Mouse (Mus musculus): Measurements from ENCODE around the gene Gm28635.
"Not testable (repeated sequence)": the region's sequence is repeated elsewhere in the genome, so short reads cannot be mapped to it uniquely, and the experiment has no call there.

Gm28635 gene

DNA sequence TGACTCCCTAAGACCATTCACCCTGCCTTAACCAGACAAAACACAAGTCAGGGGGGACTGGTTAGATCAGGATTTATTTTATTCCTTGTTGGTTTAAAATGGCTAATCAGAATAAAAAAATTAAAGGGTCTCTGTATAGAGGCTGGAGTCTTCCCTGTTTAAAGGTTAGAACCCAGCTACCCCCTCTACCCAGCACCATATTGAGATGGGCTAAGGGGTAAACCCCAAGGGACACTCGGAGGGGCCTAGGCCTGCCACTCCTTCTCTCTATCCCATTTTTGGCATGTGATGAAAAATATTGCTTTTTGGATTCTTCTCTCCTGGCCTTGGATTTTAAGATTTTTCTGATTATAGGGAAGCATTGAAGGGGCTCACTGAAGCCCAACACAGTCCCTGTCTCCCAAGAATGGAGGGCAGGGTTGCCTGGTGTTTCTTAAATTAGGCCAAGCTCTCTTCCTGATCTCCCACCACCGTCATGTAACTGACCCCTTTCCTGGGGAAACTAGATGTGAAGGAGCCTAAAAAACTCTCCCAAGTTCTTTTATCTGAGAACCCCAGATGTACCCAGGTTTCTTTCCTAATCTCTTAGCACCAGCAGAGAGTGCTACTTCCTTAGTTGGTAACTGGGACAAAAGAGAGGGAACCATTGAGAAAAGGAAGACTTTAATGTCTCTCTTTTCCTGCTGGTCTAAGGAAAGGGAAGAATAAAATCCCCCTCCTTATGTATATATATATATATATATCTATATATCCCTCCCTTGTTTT is 10.4 kb upstream of the Gm28635 start:
- DNase-seq (ENCODE audit: low spot score) = no peak

DNA sequence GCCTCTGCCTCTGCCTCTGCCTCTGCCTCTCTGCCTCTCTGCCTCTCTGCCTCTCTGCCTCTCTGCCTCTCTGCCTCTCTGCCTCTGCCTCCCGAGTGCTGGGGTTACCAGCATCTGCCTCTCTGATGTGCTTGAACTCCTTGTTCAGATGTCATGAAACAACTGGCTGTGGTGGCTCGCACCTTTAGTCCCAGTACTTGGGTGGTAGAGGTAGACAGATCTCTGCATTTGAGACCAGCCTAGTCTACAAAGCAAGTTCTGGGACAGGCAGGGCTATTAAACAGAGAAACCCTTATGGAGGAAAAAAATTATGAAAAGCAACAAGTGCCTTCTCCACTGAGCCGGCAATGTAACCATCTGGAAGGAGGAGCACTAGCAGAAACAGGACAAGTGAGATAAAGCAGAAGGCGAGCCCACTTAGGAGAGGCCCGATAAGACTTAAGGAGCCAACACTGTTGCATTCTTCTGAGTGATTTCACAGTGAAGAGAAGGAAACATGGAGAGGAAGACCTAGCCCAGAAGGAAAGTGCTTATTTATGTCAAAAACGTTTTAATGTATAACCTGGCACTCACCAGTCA is 4.9 kb upstream of the Gm28635 start:
- no peak for DNase-seq (ENCODE audit: low spot score)

DNA sequence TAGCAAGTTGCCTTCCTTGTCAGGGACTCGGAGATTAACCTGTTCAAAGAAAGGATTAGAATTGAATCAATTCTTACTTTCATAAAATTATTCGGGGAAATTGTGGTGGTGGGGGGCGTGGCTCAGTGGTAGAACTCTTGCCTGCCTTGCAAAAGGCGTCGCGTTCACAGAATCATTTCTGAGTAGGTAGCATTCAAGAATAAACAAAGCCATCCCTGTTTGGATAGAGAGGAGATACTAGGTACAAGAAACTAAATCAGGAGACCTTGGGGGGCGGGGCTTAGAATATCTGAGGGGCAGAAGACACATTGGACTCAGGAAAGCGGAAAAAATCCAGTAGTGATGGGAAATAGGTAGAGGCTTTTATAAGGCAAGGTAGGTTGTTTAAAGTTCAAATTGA is 1.2 kb upstream of the Gm28635 start, which contains the start of gene Tmx2:
Gene Tmx2 (minus strand): TSS at position 125 of the 400 bp plus-strand sequence.
- no peak for DNase-seq (ENCODE audit: low spot score)

DNA sequence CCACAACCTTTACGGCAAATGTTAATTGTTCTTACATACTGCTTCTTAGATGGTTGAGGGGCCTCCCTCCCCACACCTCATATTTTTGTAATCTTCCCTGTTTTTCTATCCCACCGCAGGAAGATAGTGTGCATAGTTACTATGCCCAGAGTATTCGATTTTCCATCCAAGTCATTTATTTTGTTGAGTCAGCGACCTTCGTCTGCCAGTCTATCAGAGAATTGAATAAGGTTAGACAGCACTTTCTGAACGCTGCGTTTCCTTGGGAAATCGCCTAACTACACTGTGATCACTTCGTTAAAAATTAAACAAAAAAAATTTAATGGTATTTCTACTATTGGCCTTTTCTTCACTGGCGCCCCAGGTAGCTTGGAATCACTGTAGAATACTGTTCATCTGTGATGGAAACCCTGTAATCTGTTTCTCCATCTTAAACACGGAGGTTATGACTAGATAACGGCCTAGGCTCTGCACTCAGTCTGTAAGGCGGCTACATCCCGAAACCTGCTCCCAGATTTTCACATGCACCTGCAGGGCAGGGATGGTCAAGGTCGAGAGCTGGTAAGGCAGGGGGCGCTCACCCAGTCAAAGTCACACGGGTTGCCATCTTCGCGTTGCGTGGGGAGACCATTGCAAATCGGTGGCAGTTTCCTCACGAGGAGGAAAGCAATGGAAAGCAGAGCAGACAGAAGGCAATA is 422 bp downstream of the Gm28635 start:
- no peak for DNase-seq (ENCODE audit: low spot score)

DNA sequence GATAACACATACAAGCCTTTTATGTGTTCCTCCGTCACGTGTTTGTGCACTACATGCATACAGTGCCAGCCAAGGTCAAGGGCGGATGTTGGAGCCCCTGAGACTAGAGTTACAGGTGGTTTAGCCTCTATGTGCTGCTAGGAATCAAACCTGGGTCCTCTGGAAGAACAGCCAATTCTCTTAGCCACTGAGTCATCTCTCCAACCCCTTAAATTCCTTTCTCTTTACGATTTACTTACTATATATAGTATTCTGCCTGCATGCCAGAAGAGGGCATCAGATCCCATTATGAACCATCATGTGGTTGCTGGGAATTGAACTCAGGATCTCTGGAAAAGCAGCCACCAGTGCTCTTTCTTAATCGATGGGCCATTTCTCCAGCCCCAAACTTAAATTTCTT is 6.3 kb downstream of the Gm28635 start:
- not testable (repeated sequence) for DNase-seq (ENCODE audit: low spot score)

DNA sequence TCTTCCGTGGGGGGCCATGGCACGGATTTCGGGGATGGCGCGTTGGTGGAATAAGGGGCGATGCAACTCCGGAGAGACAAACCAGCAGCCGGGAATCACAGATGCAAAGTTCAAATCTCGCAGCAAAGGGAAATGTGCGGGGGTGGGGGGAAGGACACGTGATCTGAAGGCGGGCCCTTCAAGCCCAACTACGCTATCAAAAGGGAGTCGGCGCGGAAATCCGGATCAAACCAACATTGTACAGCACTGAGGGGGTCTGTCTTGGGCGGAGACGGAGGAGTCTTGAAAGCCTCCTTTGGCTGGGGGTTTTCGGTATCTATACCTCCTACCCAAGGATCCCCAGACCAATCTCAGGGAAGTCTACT is 7.3 kb downstream of the Gm28635 start, which contains the start of gene Selenoh:
Gene Selenoh (minus strand): TSS at position 202 of the 365 bp plus-strand sequence.
- peak; percentile 94 for DNase-seq (ENCODE audit: low spot score)

DNA sequence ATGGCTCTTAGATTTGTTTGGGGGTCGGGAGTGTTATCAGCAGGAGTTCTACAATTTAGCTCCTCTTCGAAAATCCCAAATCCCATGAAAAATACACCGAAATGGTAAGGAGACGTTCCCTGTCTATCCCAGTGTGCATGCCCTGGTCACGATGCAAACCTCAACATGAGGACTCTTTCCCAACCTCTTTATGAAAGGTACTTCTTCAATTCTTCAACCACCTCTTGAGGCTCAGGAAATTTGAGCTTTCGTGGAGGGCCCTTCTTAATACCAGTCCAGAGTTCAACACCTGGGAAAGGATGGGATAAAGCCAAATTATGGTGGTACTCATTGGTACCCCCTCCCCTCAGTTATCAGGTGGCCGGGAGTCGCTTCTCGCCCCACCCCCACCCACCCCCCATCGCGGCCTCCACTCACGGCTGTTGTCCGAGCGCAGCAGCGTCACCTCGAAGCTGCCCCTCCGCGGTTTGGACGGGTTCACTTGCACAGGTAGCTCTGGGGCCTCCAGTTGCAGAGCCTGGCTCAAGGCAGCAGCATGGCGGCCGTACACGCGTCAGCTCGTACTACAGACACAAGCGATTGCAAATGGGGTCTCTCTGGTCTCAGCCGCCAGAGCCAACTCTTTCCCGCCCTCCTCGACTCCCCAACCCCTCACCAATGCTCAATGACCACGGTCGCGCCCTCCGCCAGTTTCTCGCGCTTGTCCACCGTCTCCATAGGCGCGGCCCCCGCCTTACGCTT is 7.8 kb downstream of the Gm28635 start:
- no peak for DNase-seq (ENCODE audit: low spot score)

DNA sequence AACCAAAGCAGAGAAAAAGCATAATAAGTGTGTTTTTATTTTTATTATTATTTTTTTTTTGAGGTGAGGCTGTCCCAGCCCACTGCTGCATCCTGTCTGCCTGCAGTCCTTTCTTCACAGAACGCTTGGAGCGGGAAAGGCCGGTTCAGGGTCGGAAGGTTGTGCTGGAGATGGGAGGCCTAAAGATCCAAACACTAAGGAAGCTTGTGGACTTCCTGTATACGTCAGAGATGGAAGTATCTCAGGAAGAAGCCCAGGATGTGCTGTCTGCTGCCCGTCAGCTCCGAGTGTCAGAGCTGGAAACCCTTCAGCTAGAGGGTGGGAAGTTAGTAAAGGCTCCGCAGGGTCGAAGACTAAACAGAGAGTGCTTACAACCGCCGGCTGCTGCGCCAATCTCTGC is 11.8 kb downstream of the Gm28635 start:
- DNase-seq (ENCODE audit: low spot score) = no peak

DNA sequence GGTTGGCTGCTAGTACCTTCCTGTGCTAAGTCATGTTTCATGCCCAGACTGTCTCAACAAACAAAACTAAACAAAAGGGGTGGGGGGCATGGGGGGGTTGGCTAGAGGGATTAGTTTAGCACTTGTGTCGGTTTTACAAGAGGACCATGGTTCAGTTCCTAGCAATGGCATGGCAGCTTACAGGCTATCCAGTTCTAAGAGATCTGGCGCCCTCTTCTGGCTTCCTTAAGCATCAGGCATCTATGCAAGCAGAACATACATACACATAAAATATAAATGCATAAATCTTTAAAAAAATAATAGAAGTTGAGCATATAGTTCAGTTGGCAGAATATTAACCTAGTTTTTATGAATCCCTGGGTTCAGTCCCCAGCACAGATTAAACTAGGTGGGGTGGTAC is 15.0 kb downstream of the Gm28635 start:
- DNase-seq (ENCODE audit: low spot score) = no peak

DNA sequence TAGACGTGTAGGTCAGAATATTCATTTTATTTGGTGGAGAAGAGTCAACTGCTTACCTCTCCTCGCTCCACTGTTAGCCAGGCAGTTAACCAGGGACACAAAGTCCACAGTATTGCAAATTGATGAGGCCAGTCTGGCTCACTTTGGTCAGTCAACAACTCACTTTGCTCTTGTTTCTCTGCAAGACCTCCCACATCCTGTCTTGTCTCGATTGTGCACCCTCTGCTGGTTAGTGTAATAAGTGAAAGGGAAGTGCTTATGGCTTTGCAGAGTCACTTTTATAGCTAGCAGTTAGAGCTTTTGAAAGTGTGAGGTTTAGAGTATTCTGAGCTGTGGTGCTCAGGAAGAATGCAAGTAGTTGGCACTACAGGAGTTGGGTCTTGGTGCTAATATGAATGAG is 17.6 kb downstream of the Gm28635 start:
- peak; percentile 76 for DNase-seq (ENCODE audit: low spot score)

DNA sequence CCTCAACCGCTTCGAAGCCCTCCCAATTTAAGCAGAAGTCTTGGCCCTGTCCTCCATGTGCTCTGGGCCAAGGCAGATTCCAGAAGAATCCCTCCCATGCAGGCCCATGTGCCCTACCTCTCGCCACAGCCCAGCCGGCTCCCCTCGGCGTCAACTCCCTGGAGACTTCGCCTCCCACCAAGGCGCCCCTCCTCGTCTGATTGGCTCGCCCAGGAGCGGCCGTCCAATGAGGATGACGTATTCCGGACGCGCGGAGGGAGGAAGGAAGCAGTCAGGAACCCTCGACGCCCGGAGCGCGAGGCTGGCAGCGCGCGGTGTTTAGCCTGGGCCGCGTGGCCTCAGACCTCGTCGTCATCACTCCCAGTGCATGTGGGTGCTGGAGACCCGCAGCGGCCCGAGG is 19.0 kb downstream of the Gm28635 start, which contains the start of gene Btbd18:
Gene Btbd18 (plus strand): TSS at position 274 of the 400 bp plus-strand sequence.
- no peak for DNase-seq (ENCODE audit: low spot score)

DNA sequence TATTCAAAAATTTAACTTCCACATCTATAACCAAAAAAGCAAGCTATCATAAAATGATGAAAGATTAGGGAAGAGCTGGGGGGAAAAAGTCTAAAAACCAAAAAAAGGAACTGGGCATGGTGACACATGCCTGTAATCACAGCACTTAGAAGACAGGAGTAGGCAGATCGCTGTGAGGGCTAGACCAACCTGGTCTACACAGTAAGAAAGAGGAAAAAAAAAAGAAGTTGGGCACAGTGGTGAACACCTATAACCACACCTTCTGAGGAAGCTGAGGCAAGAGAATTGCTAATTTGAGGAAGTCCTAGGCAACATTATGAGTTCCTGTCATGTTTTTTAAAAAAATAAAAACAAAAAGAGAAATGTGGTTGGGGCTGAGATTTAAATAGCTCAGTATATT is 22.0 kb downstream of the Gm28635 start:
- DNase-seq (ENCODE audit: low spot score) = no peak

DNA sequence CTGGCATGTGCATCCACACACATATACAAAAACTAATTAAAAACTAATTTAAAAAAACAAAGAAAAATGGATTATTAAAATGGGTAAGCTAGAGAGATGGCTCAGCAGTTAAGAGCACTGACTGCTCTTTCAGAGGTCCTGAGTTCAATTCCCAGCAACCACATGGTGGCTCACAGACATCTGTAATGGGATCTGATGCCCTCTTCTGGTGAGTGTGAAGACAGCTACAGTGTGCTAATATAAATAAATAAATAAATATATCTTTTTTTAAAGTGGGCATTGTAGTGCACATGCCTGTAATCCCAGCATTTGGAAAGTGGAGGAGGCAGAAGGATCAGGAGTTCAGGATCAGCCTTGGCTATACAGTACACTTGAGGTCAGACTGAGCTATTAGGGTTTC is 24.5 kb downstream of the Gm28635 start:
- DNase-seq (ENCODE audit: low spot score) = no peak

DNA sequence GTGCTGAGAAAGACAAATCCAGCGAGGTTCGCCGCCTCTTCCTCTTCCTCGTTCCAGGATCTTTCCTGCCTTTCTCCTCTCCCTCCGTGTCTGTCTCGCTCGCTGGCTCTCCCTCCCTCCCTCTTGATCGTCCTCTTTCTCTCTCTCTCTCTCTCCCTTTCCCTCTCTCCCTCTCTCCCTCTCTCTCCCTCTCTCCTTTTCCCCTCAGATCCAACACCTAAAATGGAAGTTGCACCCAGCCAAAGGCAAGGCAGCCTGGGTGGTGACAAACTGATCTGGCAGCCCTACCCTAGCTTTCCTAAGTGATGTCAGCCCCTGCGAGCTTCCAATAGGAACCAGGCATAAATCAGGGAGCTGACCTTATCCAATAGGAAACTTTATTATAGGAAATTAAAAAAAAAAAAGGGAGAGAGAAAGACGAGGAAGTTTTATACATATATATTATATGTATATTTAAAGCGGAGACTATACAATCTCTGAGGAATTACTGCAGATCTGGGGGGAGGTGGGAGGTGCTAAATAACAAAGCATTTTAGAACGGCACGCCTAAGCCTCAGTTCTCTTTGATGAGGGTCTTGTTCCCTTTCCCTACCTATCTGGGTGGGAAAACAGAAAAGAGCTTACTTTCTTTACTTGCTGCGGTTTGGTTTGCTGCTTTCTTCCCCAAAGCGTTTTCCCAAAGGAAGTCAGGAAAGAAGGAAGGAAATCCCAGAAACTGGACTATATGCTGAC is 27.2 kb downstream of the Gm28635 start, which contains the start of gene Ctnnd1:
Gene Ctnnd1 (minus strand): TSS at position 302 of the 732 bp plus-strand sequence.
- peak; percentile 90 for DNase-seq (ENCODE audit: low spot score)

DNA sequence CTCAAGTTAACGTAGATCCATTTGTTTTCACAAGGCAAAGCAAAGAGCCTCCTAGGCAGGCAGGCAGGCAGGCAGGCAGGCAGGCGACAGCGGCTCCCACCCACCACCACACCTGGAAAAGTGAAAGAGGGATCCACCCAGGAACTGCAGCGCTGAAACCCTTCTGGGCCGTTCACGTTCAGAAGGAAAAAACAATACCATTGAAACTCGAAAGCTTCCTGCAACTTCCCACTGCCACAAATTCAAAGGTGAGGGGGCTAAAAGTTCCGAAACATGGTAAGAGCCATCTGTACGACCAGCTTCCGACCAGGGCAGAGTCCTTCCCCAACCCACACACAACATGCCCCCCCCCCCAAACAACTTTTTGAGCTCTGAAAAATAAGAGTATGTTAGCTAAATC is 28.2 kb downstream of the Gm28635 start:
- peak; percentile 64 for DNase-seq (ENCODE audit: low spot score)

DNA sequence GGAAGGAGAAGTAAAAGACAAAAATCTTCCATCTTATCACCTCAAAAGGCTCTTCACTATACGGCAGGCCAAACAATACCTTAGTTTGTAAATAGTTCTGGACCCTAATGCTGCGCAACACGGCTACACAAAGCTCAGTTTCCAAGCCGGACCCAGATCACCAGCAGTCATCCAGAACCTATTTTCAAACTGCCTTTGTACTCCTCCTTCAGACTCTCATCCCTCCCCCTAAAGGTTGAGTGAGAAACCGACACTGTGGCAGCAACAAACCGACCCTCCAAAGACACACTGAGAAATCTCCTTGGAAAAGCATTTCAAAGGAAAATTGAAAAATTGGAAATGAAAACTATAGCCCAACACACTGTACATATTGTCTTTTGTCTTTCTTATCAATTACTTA is 29.5 kb downstream of the Gm28635 start:
- DNase-seq (ENCODE audit: low spot score) = no peak

DNA sequence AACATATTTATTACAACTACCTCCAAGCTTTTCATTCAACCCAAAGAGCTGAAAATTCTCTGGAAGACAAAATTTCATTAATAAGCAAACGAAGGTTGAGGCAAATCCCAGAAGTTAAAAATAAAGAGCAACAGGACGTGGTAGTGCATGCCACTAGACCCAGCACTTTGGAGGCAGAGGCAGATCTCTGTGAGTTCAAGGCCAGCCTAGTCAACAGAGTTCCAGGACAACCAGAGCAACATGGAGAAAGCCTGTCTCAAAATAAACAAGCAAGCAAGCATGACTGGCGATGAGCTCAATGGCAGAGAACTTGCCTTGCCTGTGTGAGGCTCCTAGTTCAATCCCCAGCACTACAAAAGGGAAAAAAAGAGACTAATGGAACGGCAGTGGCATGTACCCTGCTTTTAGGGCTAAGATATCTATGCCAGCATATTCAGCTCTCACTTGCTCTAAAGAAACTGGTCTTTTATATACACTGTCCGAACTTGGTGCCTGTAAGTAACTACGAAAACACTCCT is 30.7 kb downstream of the Gm28635 start:
- DNase-seq (ENCODE audit: low spot score) = no peak

DNA sequence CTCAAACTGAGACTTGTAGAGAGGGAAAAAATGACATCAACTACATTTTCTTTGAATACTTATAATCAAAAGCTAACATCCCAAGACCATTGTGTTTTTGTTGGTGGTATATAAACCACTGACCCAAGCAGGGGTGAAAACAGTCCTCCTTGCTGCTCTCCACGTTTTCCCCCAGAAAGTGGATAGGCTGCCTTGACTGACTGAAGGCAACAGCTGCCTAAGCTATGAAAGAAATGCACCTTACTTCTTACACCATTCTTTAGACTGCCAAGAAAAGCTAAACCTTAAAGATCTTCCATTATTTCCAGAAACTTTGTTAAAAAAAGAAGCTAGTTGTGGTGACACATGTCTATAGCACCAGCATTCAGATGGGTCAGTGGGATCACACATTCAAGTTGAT is 31.7 kb downstream of the Gm28635 start:
- no peak for DNase-seq (ENCODE audit: low spot score)

DNA sequence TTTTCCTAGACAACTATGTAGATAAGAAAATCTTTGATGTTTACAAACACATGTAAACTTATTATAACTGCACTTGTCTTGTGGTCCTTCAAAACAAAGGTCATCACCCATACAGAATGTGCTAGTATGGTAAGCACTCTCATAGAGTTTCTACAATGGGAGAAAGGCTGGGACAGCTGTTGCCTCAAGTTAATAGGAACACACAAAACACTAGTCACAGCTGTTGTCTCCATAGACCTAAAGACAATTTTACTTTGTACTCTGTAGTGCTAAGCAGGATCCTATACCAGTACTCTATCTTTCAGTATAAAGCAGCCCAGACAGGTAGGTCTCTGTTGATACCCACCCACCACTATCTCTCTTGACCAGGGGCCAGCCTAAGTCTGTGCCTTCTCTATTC is 37.0 kb downstream of the Gm28635 start:
- DNase-seq (ENCODE audit: low spot score) = no peak

DNA sequence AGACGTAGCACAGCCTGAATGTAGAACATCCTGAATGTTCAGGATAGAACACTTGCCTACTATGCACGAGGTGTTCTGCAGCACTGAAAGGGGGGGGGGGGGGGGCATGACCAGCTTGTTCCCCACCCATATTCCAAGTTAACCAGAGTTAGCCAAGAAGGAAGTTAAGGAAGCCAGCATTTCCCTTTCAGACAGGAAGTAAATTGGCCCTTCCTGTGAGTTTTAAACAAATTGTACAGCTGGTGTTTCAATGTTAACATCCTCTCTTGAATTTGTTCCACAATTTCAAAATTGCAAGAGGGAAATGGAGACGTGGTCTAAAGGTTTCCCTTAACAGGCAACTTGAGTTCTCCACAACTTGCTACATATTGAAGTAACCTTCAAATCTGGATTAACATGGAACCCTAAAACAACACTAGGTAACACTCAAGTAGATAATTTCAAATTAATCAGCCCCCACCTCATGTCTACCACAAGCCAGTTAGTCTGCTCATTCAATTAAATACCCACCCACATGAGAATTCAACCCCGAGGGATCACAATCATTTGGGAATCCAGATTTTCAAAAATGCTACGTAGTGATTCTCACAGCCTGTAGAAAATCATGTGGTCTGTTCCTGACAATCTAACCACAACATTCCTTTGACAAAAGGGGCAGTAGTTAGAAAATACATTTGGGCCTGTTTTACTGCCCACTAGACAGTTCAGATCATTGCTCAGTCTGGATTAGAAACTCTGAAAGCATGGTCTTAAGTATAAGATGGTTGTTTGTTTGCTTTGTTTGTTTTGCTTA is 39.2 kb downstream of the Gm28635 start:
- no peak for DNase-seq (ENCODE audit: low spot score)
